Mouse (Mus musculus) bone marrow, adult 2 months (tissue): ENCODE data around the gene Apbb2. TPM values are rescaled to one million over a fixed set of nuclear protein-coding genes. Genes with fewer than 3 reads are reported as not detected.

Experiments
- H3K27ac ChIP-seq: fragments of 200-500 bp; 2 replicates; pipeline ENCODE4 v1.5.1; 2012; ENCODE audit warnings: low read depth, mild to moderate bottlenecking, control low read depth, inconsistent platforms, low read length; ENCODE audit not compliant: control insufficient read depth, poor library complexity, insufficient read depth
- H3K4me1 ChIP-seq: fragments of 200-500 bp; 2 replicates; pipeline ENCODE4 v1.6.1; 2011; ENCODE audit warnings: low read length; ENCODE audit not compliant: control insufficient read depth, insufficient read depth
- H3K4me3 ChIP-seq: fragments of 200-500 bp; replicated peaks from 2 replicates; pipeline ENCODE3; 2011; ENCODE audit warnings: mild to moderate bottlenecking, low read depth, low read length, control low read depth; ENCODE audit not compliant: control insufficient read depth
- CTCF ChIP-seq: fragments of 200-500 bp; IDR thresholded peaks from 2 replicates; pipeline ENCODE4 v1.5.1; 2011; ENCODE audit warnings: low read length, control low read depth; ENCODE audit not compliant: control insufficient read depth, insufficient read depth
- POLR2A ChIP-seq: fragments of 200-500 bp; IDR thresholded peaks from 2 replicates; pipeline ENCODE4 v1.6.1; 2011; ENCODE audit warnings: low read depth, mild to moderate bottlenecking, control low read depth, low read length, borderline replicate concordance; ENCODE audit not compliant: control insufficient read depth
- WGBS: fragments of 180-500 bp; shearing (Covaris S2); methylation state at CpG from one replicate; pipeline ENCODE4 v1.1.7; 2018; 5-methylcytosine and 5-hydroxymethylcytosine counted together
- polyA plus RNA-seq: library from polyadenylated mRNA; stranded (reverse); fragments of >200 nt; gene quantifications from 2 replicates; pipeline ENCODE4 v1.2.4, GENCODE M21; 2011; ENCODE audit warnings: low replicate concordance; ENCODE audit not compliant: missing spikeins, insufficient read depth, insufficient read length

The Apbb2 gene
- polyA plus RNA-seq, 1 experiment: 6.6 TPM

GRCm38 (mm10) chr5:66599888-66600287 lies 18.7 kb downstream of the Apbb2 start:
- WGBS: 67% methylated on average over 9 of the region's 9 CpGs
- H3K4me3 ChIP-seq: no peak overlapping the region
- H3K4me1 ChIP-seq: no peaks in the 10 kb centered on the region; the same call in 1 of the 2 replicates
- TF ChIP-seq CTCF (no peak), POLR2A (no peak)
- no peak overlapping the region for H3K27ac ChIP-seq

GRCm38 (mm10) chr5:66596296-66596695 lies 22.3 kb downstream of the Apbb2 start:
- Histone ChIP-seq H3K4me1 (no peaks in the 10 kb centered on the region), H3K27ac (no peak overlapping the region), H3K4me3 (no peak overlapping the region)
- TF ChIP-seq CTCF (no peak), POLR2A (no peak)
- whole genome bisulfite sequencing: 78% methylated on average over 3 of the region's 3 CpGs

- no peak for TF ChIP-seq POLR2A
- TF ChIP-seq CTCF: no peak
- Histone ChIP-seq H3K4me3 (no peak overlapping the region), H3K27ac (no peak overlapping the region), H3K4me1 (no peaks in the 10 kb centered on the region)
- WGBS: 87% methylated on average over 14 of the region's 14 CpGs
Measured at GRCm38 (mm10) chr5:66594881-66595280, 23.7 kb downstream of the Apbb2 start.

DNA sequence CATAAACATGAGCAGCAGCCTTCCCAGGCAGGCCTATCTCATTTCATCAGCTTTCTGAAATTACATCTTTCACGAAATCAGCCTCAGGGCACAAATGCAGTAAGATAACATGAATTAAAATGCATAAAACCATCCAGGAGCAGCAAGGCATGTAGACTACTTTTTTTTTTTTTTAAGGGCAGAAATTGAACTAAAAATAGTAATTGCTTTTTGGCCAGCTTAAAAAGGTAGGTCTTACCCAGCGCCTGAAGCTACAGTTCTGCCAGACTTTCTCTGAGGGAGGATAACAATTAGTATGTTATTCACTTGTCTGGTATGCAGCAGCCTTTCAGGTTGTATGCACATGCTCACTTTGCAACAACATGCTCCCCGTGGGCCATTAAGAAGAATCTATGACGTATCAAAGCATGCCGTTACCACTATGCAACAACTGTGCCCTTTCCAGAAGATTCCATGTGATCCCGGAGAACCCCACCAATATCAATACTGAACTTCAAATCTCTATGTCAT lies 32.3 kb downstream of the Apbb2 start:
- H3K4me3 ChIP-seq: no peak overlapping the region

GRCm38 (mm10) chr5:66583019-66583406 lies 35.6 kb downstream of the Apbb2 start:
- Histone ChIP-seq H3K4me1 (no peaks in the 10 kb centered on the region), H3K4me3 (no peak overlapping the region), H3K27ac (no peak overlapping the region)
- 83% methylated on average over 4 of the region's 4 CpGs for WGBS
- no peak for TF ChIP-seq CTCF
- TF ChIP-seq POLR2A: no peak

More for the DNA sequence above, 32.3 kb downstream of the Apbb2 start:
- H3K4me1 ChIP-seq: no peaks in the 10 kb centered on the region
- H3K27ac ChIP-seq: no peak overlapping the region
- WGBS: 81% methylated on average over 6 of the region's 6 CpGs
- TF ChIP-seq CTCF: no peak

GRCm38 (mm10) chr5:66582281-66583018 lies 36.1 kb downstream of the Apbb2 start:
- no peak overlapping the region for H3K27ac ChIP-seq
- WGBS: 80% methylated on average over 17 of the region's 17 CpGs

GRCm38 (mm10) chr5:66579066-66579465 lies 39.5 kb downstream of the Apbb2 start:
- Histone ChIP-seq H3K27ac (no peak overlapping the region), H3K4me1 (no peaks in the 10 kb centered on the region), H3K4me3 (no peak overlapping the region)
- TF ChIP-seq POLR2A (no peak), CTCF (no peak)
- WGBS: 63% methylated on average over 4 of the region's 4 CpGs

More at GRCm38 (mm10) chr5:66582281-66583018, 36.1 kb downstream of the Apbb2 start:
- TF ChIP-seq POLR2A (no peak), CTCF (no peak)
- no peak overlapping the region for H3K4me3 ChIP-seq
- H3K4me1 ChIP-seq: no peaks in the 10 kb centered on the region

- no peaks in the 10 kb centered on the region for H3K4me1 ChIP-seq
- 85% methylated on average over 9 of the region's 9 CpGs for WGBS
- H3K4me3 ChIP-seq: no peak overlapping the region
- TF ChIP-seq POLR2A (no peak), CTCF (no peak)
- H3K27ac ChIP-seq: no peak overlapping the region
Measured at GRCm38 (mm10) chr5:66576299-66576698, 42.3 kb downstream of the Apbb2 start.
